Mouse (Mus musculus) erythroblast, embryonic 14.5 days (primary cell): ENCODE results near the gene Vwa7.

Source experiments
- GATA1 ChIP-seq: IDR thresholded peaks from 2 replicates; pipeline ENCODE4 v1.6.1; 2012; ENCODE audit warnings: low read length, inconsistent platforms, mixed read lengths
- TAL1 ChIP-seq: IDR thresholded peaks from 3 replicates; pipeline ENCODE4 v1.6.1; 2012; ENCODE audit warnings: low read length, inconsistent platforms, mixed read lengths

- no peak for TF ChIP-seq GATA1
- no peak for TF ChIP-seq TAL1
Observed at GRCm38 (mm10) chr17:35028315-35028714, 11.9 kb downstream of the Vwa7 start.
